Mouse (Mus musculus) olfactory bulb, adult 2 months (tissue): Measurements from ENCODE around the gene Negr1. TPM values are rescaled to one million over a fixed set of nuclear protein-coding genes. Genes with fewer than 3 reads are reported as not detected.

ENCODE experiments used
- H3K27ac ChIP-seq: fragments of 200-500 bp; 2 replicates; pipeline ENCODE4 v1.5.1; 2012; ENCODE audit warnings: low read depth, low read length; ENCODE audit not compliant: insufficient read depth
- H3K4me1 ChIP-seq: fragments of 200-500 bp; 2 replicates; pipeline ENCODE4 v1.6.1; 2012; ENCODE audit warnings: low read length; ENCODE audit not compliant: control insufficient read depth, insufficient read depth
- H3K4me3 ChIP-seq: fragments of 200-500 bp; 2 replicates; pipeline ENCODE4 v1.5.1; 2012; ENCODE audit warnings: mild to moderate bottlenecking, low read depth, low read length, moderate library complexity; ENCODE audit not compliant: insufficient read depth
- CTCF ChIP-seq: fragments of 200-500 bp; IDR thresholded peaks from 2 replicates; pipeline ENCODE4 v1.5.1; 2012; ENCODE audit warnings: low read depth, mild to moderate bottlenecking, low read length, moderate library complexity; ENCODE audit not compliant: insufficient read depth
- POLR2A ChIP-seq: fragments of 200-500 bp; IDR thresholded peaks from 2 replicates; pipeline ENCODE4 v1.6.1; 2012; ENCODE audit warnings: mild to moderate bottlenecking, low read depth, low read length, moderate library complexity; ENCODE audit not compliant: insufficient read depth
- WGBS: fragments of 180-500 bp; shearing (Covaris S2); methylation state at CpG from one replicate; pipeline ENCODE4 v1.1.7; 2018; 5-methylcytosine and 5-hydroxymethylcytosine counted together
- polyA plus RNA-seq: library from polyadenylated mRNA; stranded (reverse); fragments of >200 nt; gene quantifications from 2 replicates; pipeline ENCODE4 v1.2.4, GENCODE M21; 2012; ENCODE audit warnings: low replicate concordance; ENCODE audit not compliant: missing spikeins, insufficient read depth, insufficient read length

Negr1 gene
- polyA plus RNA-seq, 1 experiment: 504 TPM

GRCm38 (mm10) chr3:157334169-157334568 lies 772.6 kb downstream of the Negr1 start:
- no peak overlapping the region for H3K4me3 ChIP-seq
- WGBS: 74% methylated on average over 1 of the region's 1 CpGs
- H3K4me1 ChIP-seq: no peaks in the 10 kb centered on the region
- no peak overlapping the region for H3K27ac ChIP-seq
- no peak for TF ChIP-seq POLR2A
- no peak for TF ChIP-seq CTCF

DNA sequence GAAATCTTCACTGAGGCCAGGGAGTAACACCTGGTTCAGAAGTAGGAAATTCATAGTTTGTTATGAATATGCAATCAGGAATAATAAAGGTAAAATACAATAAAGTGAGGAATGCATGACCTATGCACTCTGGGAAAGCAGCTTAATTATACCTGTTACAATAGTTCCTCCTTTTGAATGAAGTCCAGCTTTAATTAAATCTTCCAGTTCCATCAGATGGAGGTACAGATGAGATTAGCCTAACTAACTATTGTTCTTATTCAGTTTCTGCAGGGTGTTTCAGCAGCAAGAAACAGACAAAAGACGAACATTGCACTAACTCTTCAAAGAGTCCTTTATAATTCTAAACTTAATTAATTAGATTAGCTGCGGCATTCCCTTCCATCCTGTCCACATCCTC lies 787.9 kb downstream of the Negr1 start:
- TF ChIP-seq CTCF: no peak
- no peak for TF ChIP-seq POLR2A
- Histone ChIP-seq H3K4me1 (no peaks in the 10 kb centered on the region), H3K27ac (no peak overlapping the region), H3K4me3 (no peak overlapping the region)
- WGBS: 46% methylated on average over 2 of the region's 2 CpGs

- TF ChIP-seq CTCF (no peak), POLR2A (no peak)
- H3K27ac ChIP-seq: no peak overlapping the region
- H3K4me3 ChIP-seq: no peak overlapping the region
- H3K4me1 ChIP-seq: no peaks in the 10 kb centered on the region
- WGBS: 56% methylated on average over 3 of the region's 3 CpGs
Measured at GRCm38 (mm10) chr3:157358905-157359304, 797.3 kb downstream of the Negr1 start.

- 82% methylated on average over 6 of the region's 6 CpGs for WGBS
- TF ChIP-seq POLR2A: no peak
- Histone ChIP-seq H3K27ac (no peak overlapping the region), H3K4me1 (no peaks in the 10 kb centered on the region), H3K4me3 (no peak overlapping the region)
Measured at GRCm38 (mm10) chr3:157359840-157360239, 798.2 kb downstream of the Negr1 start.
